Mouse (Mus musculus) kidney, adult 18-20 months (tissue): ENCODE measurements at regions not wholly inside any gene's neighbourhood (a gene's known extent, or its start where the extent isn't known, plus 50 kb on each side); places are given as distances from the start of the nearest gene placed in this dataset.

Experiments
- DNase-seq: peaks from one replicate; pipeline ENCODE4 v3.0.0; 2021

DNA sequence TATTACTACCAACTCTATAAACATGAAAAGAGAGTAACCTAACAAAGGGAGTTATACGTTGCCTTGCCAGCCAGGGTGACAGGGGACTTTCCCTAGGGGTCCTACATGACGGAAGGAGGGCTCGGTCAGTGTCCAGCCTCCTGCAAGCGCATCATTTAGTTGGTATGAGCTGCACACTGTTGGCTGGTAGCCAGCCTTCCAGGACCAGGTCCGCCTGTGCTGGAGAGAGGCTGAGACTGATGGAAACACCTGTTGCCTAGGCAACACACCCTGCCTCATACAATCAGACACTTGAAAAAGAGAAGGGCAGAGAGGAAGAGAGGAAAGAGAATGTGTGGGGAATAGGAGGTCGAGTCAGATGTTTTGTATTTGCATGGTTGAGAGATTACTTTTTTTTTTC lies 93.3 kb upstream of the Rybp start:
- DNase-seq: no peak

DNA sequence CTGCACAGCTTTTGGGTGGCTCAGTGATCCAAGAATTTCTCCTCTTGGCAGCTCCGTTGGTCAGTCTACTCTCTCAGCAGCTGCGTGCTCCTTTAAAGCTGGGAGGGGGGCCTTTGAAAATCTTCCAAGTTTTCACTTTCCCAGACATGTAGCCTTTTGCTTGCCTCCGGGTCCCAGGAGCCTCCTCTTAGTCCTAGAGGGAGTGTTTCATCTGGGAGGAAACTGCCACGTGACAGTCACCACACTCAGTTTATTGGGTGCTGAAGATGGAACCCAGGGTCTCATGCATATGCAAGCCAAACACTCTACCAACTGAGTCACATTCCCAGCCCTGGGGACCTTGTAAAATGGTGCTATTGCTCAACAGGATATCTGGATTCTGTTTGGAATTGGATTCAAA lies 92.5 kb upstream of the Rybp start:
- no peak for DNase-seq

DNA sequence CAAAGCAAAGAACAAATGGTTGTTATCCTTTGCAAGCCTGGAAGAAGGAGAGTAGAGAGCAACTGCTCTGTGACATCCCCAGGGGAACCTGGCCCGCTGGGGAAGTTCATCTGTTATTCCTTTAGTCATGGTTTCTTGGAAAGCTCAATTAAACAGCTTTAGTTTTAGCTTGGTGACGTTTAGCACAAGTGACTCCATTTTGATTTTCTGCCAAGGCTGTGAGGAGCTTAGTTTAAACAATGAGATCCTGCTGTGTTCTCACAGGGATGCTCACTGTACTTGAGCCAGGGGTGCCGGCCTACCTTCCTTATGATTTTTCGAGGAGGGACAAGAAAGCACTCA lies 91.2 kb upstream of the Rybp start:
- no peak for DNase-seq

DNA sequence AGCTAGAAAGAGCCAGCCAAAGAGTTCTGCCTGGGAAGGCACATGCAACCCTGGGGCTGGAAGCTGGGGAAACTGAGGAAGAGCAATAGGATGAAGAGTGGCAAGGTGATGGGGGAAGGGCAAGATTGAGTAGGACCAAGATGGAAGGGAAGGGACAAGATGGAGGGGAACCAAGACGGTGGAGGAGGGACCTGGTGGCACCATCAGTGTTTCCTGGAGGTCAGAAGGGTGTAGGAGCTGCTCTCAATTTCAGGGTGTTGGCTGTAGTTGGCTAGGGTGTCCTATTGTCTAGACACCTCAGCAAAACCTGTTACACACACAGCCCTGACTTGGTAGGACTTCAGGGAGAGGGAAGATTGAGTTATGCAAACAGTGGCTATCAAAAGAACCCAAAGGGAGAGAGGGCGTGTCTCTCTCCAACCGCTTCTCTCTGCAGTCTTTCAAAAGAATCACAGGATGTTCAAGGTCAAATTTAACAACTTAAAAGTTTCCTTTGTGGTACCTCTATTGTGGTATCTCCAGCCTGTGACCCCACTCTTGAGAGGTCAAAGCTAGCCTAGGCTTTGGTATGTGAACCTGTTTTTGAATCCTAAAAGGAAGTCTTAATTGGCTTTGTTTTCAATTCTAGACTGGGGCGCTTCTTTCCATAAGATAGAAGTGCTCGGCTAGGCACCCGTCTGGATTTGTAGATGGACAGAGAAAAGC lies 90.7 kb upstream of the Rybp start:
- no peak for DNase-seq

DNA sequence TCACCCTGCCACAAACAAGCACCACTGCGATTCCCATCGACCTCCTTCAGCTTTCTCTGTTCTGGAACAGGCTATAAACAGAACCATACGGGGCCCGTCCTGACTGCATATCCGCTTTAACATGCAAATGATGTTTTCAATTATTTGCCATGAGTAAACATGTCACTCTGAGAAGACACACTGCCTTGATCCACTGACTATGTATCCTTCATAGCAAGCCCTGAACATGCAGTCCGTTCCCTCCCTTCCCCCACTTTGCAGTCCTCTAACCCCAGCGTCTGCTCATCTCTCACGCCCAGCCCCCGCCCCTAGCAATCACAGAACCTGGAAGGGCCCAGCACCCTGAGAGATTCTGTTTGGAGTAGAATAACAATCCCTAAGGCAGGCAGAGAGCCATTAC lies 89.4 kb upstream of the Rybp start:
- DNase-seq: no peak

DNA sequence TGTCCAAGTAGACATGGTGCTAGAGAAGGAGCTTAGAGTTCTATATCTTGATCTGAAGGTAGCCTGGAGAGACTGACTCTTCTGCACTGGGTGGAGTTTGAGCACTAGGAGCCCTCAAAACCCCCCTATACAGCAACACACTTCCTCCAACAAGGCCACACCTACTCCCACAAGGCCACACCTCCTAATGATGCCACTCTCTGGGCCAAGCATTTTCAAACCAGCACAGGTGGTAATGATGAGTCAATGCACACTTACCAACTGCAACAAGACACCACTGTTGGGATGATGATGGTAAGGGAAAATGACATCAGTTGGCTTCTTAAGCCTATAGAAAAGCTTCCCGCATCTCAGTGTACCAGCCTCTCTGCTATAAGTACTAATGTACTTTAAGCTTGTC lies 83.5 kb upstream of the Rybp start:
- DNase-seq: no peak

DNA sequence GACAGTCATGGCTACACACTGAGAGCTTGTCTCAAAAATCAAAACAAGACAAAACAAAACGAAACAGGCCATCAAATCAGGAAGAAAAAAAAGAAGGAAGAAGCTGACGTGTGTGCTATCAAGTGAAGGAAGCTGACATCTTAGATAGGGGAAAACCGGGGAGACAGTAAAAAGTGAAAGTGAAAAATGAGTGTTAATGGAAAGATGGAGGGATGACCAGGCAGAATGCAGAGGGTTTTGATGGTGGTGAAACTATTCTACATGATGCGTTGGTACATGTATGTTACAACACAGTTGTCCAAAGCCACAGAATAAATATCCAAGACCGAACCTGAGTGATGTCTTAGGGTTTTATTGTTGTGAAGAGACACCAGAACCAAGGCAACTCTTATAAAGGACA lies 83.1 kb upstream of the Rybp start:
- no peak for DNase-seq

DNA sequence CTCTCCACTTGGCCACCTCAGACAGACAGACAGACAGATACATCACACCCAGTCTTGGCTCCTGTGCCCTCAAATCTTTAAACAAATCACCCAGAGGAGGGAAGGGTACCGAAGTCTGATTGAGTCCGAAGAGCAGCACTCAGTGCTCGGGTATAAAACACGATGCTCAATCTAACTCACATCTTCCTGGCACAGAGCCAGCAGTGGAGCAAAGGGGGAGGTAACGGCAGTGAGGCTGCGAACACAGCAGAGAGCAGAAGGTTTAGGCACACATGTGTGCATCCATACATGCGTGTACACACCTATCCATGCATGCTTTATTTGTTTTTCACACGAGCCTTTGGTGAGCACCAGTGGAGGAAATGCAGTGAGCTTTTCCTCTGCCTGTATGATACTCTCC lies 78.9 kb upstream of the Rybp start:
- no peak for DNase-seq

DNA sequence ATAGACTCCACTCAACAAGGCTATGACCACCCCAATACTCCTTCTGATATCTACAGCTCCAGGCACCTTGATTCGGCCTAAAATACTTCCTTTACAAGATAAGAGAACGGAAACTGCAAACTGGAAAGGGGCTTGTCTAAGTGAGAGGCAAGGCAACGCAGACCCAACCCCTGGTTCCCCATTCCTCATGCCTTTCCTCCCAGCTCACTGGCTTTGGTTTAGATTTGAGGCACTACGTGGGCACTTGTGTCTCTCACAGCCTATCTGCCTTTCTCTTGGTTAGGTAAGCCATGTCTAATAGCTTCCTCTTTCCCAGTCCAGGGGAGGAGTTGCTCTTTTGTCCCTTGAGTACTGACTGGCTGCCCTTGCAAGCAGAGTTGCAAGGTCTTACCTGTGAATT lies 78.5 kb upstream of the Rybp start:
- no peak for DNase-seq

DNA sequence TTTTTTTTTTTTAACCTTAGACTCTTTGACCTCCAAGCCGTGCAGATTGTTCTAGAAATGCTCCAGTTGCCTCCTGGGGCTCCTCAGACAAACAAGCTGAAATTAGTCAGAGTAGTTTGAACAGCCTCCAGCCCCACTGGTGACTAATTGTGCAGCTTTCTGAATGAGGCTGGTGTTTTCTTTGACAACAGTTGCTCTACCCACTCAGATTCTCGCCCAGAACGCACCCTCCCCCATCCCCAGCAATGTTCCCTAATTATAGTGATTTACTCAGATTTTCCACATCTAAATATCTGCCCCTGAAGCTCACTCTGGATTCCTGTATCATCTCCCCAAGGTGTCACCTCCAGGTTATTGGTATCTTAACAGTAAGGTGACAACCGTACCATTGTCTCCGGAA lies 76.4 kb upstream of the Rybp start:
- no peak for DNase-seq

DNA sequence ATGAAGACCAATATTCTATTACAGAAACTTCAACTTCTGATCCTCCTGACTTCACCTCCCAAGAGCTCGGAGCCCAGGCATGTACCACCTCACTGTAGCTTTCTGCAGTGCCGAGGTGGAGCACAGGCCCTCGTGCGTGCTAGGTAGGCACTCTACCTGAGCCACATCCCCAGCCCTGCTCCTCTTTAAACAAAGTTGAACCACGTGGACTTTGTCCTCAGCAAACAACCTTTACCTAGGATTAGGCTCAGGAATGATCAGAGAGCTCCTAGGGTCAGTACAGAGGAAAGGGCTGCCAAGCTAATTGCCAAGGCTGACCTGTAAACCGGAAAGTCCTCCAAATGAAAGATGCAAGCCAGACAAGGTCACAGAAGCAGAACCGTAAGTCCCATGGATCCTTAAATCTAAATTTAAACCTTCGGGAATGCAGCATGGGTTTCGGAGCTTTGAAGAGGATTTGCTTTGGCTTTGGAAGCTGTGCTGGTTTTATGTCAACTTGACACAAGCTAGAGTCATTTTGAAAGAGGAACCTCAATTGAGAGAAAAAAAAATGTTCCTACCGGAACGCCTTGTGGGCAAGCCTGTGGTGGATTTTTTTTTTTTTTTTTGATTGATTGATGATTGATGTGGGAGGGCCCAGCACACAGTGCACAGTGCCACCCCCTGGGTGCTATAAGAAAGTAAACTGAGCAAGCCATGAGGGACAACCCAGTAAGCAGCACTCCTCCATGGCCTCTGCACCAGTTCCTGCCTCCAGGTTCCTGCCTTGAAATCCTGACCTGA lies 69.5 kb upstream of the Rybp start:
- no peak for DNase-seq

DNA sequence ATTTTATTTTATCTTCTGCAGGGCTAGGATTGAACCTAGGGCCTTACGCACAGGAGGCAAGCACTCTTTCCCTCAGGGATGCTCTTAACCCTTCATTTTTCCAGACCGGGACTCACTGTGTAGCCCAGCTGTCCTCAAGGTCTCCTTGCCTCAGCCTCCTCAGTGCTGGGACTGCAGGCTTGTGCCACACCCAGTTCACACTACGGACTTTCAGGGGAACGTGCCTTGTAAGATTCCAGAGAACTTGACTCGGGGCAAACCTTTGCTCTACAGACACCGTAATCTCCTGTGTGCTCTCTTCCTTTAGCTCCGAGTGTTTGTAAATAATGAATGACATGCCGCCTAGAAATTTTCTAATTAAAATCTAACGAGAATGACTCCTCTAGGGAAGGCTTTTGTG lies 68.6 kb upstream of the Rybp start:
- no peak for DNase-seq

DNA sequence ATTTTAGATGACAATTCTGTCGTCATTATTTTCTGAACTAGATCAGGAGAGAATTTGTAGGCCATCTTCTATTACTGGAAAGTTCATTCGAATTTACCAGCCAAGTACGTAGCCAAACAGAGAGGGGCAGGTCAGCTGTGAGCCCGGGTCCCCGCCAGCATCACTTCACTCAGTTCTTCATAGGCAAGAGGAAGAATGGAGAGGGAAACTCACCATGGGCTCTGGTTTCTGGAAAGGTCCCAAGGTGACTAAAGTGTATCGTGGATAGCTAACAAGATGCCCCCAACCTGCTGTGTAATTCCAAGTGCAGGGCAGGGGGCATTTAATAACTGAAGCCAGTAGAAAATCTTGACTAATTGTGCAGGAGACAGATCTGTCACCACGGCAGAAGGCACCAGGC lies 60.2 kb upstream of the Rybp start:
- no peak for DNase-seq

DNA sequence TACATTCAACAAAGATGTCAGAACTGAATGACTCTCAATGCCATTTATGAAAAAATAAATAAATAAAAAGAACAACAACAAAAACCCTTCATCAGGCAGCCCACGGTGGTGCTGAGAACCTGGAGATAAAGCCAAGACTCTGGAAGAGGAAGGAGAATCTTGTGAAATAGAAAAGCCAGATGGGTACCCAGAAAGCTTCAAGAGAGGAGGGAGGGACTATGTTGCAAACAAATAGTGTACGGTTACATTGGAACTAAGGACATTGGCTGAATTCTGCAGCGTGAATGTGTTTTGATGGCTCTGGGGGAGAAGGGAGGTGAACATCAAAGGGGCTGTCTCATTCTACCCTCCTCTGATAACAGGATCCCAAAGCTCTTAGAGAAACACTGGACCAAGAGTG lies 57.8 kb upstream of the Rybp start:
- no peak for DNase-seq

DNA sequence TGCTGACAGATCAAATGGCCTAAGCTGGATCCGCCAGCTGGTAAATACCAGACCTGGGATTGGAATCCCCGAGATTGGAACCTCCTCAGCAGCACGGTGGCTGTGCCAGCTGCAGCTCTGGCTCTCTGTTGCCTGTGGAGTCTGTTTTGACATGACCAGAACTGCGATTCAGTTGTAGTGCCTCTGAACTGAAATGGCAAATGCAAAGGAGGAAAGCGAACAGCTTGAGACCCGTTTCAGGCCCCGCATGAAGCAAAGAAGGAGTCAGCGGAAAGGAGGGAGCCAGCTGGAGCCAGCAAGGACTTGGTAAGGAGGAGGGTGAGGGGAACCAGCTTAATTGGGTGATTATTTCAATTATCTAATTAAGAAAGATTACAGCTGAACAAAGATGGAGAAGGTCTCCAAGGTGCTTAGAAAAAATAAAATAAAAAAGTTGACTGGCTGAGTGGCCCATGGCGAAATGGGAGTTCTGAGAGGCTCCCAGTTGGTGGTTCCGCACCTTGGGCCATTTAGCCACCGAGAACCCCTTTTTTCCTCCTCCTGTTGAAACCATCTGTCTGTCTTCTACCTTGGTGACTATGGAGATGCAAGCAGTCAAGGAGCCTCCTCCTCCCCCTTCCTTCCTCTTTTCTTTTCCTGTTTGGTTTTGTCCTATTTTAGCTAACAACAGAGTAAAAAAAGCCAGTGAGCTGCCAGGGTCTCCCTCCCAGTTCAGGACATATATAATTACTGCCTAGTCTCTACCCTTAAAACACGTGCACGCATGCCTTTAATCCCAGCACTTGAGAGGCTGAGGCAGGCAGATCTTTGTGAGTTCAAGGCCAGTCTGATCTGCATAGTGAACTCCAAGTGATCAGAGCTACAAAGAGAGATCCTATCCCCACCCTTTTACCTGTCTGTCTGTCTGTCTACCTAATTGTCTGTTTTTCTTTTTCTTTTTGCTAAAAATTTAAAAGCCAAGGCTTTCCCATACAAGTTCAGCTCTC lies 54.3 kb upstream of the Rybp start:
- no peak for DNase-seq

DNA sequence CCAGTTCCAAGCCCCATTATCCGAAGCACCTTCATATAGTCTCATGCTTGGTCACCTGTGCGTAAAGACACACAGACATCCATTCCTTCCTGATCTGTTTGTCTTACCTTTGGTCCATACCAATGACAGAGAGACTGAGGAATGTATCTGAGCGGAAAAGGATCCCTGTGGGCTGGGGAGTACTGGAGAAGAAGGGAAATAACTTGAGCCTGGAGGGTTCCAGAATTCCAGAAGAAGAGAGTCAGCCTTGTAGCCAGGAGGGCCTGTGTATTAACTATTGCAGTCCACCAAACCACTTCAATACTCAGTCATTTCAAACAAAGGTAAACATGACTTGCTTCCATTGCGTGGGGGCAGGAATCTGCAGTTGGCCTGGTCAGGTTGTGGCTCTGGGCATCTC lies 51.0 kb upstream of the Rybp start:
- no peak for DNase-seq
